Comparison of ENCODE assay signal across 12 mouse cellular contexts in genomic region chr14:120572238-120572637, GRCm38 (mm10).
A peak's percentile ranks its signal among the peaks of the same experiment; 100 is the strongest.
DNase-seq lines count a peak whose midpoint lies in the region; ATAC-seq and TF ChIP-seq lines count a peak whose summit lies in the region.
"Had no signal": no experiment of that assay in that cellular context is flagged by ENCODE, and none has a peak within 500 bp of the region (broad histone marks: within the 10 kb centered on the region; RNA-seq: fewer than 3 reads in every experiment).

No protein-coding gene starts in this region.

- no peaks in the 10 kb centered on the region for H3K79me2 ChIP-seq in macrophage (ENCODE audit: inconsistent target)

- H3K4me3 ChIP-seq in heart, postnatal 0 days (ENCODE audit: low read depth, low read length): no peak overlapping the region
- H3K4me3 ChIP-seq in bone marrow macrophage, adult 2 months (ENCODE audit: insufficient read depth, low read length): peak overlapping the region; percentile 16; the same call in 1 of the 2 replicates
- H3K4me3 ChIP-seq in macrophage (ENCODE audit: inconsistent target): no peak overlapping the region
- no peak overlapping the region for H3K4me3 ChIP-seq in lung, adult 2 months (replicated peaks; ENCODE audit: extremely low read depth, low read depth, low read length)
- H3K4me3 ChIP-seq: midbrain, embryonic 12.5 days had no signal

- no peaks in the 10 kb centered on the region for H3K9me3 ChIP-seq in heart, postnatal 0 days (replicated peaks; ENCODE audit: control insufficient read depth, low read length)
- H3K9me3 ChIP-seq: midbrain, embryonic 12.5 days had no signal

- H3K27me3 ChIP-seq in heart, postnatal 0 days (ENCODE audit: control insufficient read depth, insufficient read depth, low read length): no peaks in the 10 kb centered on the region
- H3K27me3 ChIP-seq: midbrain, embryonic 12.5 days had no signal

- no peaks in the 10 kb centered on the region for H3K36me3 ChIP-seq in heart, postnatal 0 days (replicated peaks; ENCODE audit: control insufficient read depth, insufficient read depth, low read length)
- no peaks in the 10 kb centered on the region for H3K36me3 ChIP-seq in macrophage (ENCODE audit: inconsistent target)
- H3K36me3 ChIP-seq: midbrain, embryonic 12.5 days had no signal

- WGBS in heart, postnatal 0 days: 81% methylated on average over 10 of the region's 10 CpGs
- 6% methylated on average over 10 of the region's 10 CpGs for WGBS in macrophage (ENCODE audit: missing documents)
- 44% methylated on average over 10 of the region's 10 CpGs for WGBS in lung, adult 2 months

- 0 out of 2 replicates have a peak, but pooled peaks cover 5% of the 10 kb centered on the region for H3K4me1 ChIP-seq in heart, postnatal 0 days (ENCODE audit: control insufficient read depth, insufficient read depth)
- peaks cover 13% of the 10 kb centered on the region for H3K4me1 ChIP-seq in bone marrow macrophage, adult 2 months (ENCODE audit: control insufficient read depth, insufficient read depth, low read length)
- H3K4me1 ChIP-seq in lung, adult 2 months (ENCODE audit: control insufficient read depth, insufficient read depth, low read length): no peaks in the 10 kb centered on the region
- H3K4me1 ChIP-seq: midbrain, embryonic 12.5 days had no signal

- no peak for TF ChIP-seq CTCF in heart, postnatal 0 days (IDR thresholded peaks at IDR 0.05; ENCODE audit: low read depth)
- no peak for TF ChIP-seq CTCF in bone marrow macrophage, adult 2 months (IDR thresholded peaks at IDR 0.05; ENCODE audit: low read depth, low read length)
- no peak for TF ChIP-seq CTCF in lung, adult 2 months (IDR thresholded peaks at IDR 0.05; ENCODE audit: insufficient read depth, low read length)

- no peak overlapping the region for H3K27ac ChIP-seq in heart, postnatal 0 days (ENCODE audit: low read depth)
- H3K27ac ChIP-seq in bone marrow macrophage, adult 2 months (ENCODE audit: insufficient read depth, low read depth, low read length): peak overlapping the region; percentile 68
- peak overlapping the region; percentile 89 for H3K27ac ChIP-seq in macrophage
- H3K27ac ChIP-seq: midbrain, embryonic 12.5 days had no signal

- no peak overlapping the region for H3K9ac ChIP-seq in heart, postnatal 0 days (replicated peaks; ENCODE audit: low read depth, low read length)
- H3K9ac ChIP-seq: midbrain, embryonic 12.5 days had no signal

- no peak for ATAC-seq in heart, postnatal 0 days (ENCODE audit: insufficient read depth, low read depth)

- H3K4me2 ChIP-seq in heart, postnatal 0 days (ENCODE audit: low read depth, low read length): 0 out of 2 replicates have a peak overlapping the region, but pooled peaks have one; percentile 9
- H3K4me2 ChIP-seq: midbrain, embryonic 12.5 days had no signal

- no peak for DNase-seq in heart, postnatal 0 days (ENCODE audit: low spot score)
- no peak for DNase-seq in heart, adult 8-10 months (ENCODE audit: low spot score)
- DNase-seq in thymus, postnatal 10 days (ENCODE audit: low spot score in 2 of 2): peak; percentile 36 to 42
- no peak for DNase-seq in left cerebral cortex, adult 18-20 months (ENCODE audit: low spot score in 2 of 2)
- DNase-seq in lung, adult 2 months: no peak
- DNase-seq in urinary bladder, postnatal 36 days (ENCODE audit: low spot score in 2 of 2): no peak
- DNase-seq: cerebellum, postnatal 10 days; heart, postnatal 36 days; kidney, adult 18-20 months had no signal

- TF ChIP-seq POLR2A in bone marrow macrophage, adult 2 months (IDR thresholded peaks at IDR 0.05; ENCODE audit: borderline replicate concordance, low read depth, low read length): no peak
- no peak for TF ChIP-seq POLR2A in lung, adult 2 months (IDR thresholded peaks at IDR 0.05; ENCODE audit: borderline replicate concordance, extremely low read depth, low read depth, low read length)

- no peak for TF ChIP-seq EP300 in heart, postnatal 0 days (IDR thresholded peaks at IDR 0.05; ENCODE audit: low read depth)

Comparison
In these comparisons a context has a peak if more than half of its experiments do, and no peak if none do; other contexts are left out.
1. DNase-seq: peak in thymus, postnatal 10 days (2 of 2); none in heart, postnatal 0 days (single experiment), heart, adult 8-10 months (single experiment), left cerebral cortex, adult 18-20 months (0 of 2), lung, adult 2 months (single experiment) and urinary bladder, postnatal 36 days (0 of 2).